Mouse (Mus musculus) 3134 (cell line): ENCODE data around the gene Ikzf5.
"Not testable (repeated sequence)": the region's sequence is repeated elsewhere in the genome, so short reads cannot be mapped to it uniquely, and the experiment has no call there.

Experiments
- DNase-seq: peaks from one replicate; pipeline ENCODE4 v3.0.0-alpha.2; 2011; ENCODE audit warnings: low spot score; ENCODE audit not compliant: insufficient read length; ENCODE audit errors: extremely low read depth

Gene Ikzf5

DNA sequence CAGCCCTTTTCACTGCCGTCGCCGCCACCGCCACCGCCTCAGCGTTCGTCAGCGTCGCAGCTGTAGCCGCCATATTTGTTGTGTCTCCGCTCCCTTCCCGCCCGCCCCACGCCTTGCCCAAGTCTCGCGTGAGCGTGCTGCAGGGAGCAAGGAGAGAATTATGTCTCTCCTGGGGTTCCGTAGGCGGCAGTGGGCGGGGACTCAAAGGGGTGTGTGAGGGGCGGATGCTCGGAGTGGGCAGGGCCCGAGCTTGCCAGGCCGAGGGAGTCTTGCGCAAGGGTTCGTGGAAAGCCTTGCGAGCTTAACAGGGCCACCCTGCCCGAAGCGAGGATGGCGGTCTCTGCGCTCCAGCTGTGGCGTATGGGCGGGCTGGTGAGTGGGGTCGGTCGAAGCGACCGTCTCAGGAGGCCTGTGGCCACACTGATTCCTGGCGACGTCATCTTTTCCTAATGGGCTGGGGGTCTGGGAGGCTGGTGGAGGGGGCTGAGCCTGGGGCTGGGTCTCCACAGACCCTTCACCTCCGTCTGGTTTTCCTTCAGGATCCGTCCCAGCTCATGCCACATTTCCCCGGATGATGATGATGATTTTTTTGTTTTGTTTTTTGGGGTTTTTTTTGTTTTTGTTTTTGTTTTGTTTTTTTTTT, at the start of gene Ikzf5, which contains the start of gene Acadsb:
Gene Ikzf5 (minus strand): TSS at position 106 of the 643 bp plus-strand sequence.
Gene Acadsb (plus strand): TSS at position 186 of the 643 bp plus-strand sequence.
- DNase-seq = peak; percentile 97

DNA sequence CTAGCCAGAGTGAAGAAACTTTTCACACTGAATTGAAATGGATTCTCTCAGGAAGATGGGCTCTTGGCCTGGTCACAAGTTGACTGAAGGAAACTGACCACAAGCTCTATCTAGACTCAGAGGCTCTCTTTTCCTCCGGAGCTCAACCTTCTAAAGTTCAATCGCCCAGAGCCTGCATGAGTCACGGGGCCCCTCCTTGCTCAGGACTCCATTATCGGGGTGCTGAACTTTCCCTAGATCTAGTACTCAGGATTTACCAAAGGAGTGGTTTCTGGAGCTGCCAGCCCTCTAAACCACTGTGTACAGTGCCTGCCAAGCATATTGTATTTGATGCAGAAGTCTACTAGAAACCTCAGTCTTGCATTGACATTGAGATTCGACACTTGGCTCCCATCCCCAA, 46.4 kb upstream of the Ikzf5 start:
- no peak for DNase-seq

DNA sequence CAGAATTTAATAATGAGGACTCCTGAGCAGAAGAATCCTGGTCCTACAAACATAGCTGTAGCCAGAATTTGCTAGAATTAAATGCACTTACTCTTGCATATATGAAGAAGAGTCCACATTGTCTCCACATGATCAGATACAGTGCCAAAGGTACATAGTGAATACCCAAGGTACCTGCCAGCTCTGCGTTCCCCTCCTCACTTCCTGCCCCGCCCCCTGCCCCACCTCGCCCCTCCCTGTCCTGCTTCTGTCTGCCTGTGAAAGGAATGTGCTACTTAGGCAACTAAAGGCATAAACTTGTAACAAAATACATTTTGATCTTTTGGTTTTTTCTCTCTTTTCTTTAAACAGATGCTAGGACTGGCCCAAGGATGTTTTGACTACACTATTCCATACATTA, 26.7 kb upstream of the Ikzf5 start:
- no peak for DNase-seq

DNA sequence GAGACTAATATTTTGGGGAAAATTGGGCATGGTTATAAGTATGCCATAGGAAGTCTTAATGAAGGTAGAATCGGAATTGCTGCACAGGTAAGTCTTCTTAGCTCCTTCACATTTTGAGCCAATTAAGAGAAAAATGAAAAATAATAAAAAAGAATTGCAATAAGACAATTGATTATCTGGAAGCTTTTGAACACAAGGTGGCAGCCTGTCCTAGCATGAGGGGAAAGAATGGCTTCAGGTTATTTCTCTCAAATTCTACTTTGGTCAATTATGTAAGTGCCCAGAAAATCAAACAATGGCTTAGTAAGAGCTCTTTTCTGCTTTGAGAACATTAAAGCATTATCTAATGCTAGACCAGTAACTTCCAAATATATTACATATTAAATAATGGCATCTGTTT, 24.0 kb upstream of the Ikzf5 start:
- no peak for DNase-seq

DNA sequence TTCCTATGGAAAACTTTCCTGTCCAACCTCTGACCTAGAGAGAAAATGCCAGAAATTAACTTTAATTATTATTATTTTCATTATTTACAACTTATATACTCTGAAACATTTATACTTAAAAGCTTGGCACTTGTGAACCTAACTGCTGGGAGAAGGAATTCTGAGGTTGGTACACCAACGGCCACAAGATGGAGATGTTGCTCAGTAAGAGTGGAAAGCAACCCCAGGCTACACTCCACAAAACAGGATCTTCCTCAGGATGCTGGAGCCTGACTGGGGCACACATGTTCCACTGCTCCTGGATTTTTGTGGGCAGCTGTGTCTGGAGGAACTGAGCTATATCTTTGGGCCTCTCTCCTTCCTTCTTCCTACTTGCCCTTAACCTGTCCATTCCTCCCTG, 21.9 kb upstream of the Ikzf5 start:
- DNase-seq = no peak

DNA sequence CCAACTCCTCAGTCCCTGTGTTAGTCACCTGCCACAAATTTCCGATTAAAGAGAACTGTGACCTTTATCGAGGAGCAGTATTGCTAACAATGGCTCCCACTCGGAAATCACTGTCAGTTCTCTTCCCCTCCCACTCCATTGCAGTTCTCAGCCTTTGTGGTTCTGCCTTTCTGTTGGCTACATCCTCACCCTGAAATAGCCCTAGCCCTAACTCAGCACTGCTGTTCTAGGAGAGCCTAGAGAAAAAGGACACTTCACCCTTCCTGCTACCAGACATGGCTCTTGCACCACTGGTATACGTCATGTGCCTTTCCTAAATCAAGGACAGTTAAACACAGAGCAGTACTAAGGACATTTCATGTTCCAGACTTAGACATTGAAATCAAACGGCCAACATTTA, 17.0 kb upstream of the Ikzf5 start:
- no peak for DNase-seq

DNA sequence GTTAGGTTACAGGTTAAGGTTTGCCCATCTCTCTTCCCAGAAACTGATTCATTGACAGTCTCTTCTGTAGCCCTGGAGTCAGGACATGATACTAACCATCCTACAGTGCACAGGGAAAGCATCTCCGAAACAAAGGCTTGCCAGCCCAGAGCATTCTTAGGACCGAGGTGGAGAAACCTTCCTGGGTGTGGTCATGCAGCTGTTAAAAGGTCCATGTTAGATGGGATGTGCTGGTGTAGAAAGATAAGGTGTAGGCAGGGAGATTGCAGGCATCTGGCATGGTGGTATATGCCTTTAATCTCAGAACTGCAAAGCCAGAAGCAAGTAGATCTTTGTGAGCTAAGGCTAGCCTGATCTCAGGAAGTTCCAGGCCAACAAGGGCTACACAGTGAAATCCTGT, 14.6 kb upstream of the Ikzf5 start:
- DNase-seq = no peak

DNA sequence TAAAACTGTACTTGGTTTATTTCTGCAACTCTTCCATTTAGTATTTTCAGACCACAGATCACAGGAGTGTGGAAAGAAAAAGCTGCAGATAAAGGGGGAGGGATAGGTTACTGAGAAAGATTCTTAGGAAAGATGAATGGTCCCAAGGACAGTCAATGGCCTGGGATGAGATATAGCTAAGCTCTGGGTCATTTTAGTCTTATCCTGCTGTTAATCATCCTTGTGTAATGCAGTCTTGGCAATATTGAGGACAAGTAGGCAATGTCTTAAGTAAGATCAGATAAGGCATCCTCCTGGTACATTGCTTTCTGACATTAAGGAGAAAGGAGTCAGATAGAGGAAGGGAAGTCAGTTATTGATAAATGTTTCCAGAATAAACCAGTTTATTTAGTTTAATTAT, 7.3 kb upstream of the Ikzf5 start:
- DNase-seq = no peak

DNA sequence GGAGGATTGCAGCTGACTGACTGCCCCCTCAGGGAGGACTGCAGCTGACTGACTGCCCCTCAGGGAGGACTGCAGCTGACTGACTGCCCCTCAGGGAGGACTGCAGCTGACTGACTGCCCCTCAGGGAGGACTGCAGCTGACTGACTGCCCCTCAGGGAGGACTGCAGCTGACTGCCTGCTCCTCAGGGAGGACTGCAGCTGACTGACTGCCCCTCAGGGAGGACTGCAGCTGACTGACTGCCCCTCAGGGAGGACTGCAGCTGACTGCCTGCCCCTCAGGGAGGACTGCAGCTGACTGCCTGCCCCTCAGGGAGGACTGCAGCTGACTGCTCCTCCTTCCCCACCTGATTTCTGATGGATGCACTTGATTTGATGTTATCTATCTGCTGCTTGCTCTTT, 6.4 kb upstream of the Ikzf5 start:
- DNase-seq = not testable (repeated sequence)

DNA sequence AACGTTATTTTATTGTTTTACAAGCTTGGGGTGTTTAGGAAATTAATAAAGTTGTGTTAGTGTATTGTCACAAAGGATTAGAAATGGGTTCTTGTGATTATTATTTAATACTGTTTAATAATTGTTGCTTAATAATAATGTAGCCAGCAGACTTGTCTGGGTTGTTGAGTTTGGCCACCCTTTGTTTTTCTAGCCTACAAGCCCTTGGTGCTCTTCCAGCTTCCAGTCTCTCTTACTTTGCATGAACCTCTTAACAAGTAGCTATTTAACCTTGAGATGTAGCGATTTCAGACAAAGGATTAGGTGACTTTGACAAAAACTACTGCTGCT, 1.6 kb upstream of the Ikzf5 start:
- no peak for DNase-seq

DNA sequence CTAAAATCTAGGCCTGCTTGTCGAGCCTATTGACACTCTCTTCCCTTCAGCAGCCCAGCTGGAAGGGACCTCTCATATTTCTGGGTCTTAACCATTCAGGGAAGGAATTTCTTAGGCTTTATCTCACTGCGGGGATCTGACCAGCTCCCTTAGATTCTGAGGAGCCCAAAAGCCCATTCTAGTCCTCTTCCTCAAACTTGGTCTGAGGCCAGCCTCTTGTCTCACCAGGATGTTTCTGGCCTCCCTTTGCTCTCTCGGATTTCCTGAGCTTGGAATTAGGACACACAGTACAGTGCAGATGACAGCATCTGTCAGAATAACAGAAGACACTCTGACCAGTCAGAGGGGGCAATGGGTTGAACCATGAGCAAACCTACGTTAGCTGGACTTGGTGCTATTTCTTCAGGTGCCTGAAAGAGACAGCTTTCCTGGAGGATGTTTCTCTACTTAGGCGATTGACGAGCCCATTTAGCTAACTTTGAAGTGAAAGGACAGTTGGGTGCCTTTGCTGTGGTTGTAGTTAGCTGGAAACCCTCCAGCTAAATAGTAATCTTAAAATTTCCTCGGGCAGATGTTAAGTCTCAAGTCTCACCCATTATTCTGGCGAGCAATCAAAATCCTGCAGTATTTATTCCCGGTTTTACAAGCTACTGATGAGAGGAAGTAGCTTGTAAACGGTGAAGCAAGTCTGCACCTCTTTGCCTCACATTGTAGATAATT, 1.1 kb upstream of the Ikzf5 start:
- DNase-seq = peak; percentile 13

DNA sequence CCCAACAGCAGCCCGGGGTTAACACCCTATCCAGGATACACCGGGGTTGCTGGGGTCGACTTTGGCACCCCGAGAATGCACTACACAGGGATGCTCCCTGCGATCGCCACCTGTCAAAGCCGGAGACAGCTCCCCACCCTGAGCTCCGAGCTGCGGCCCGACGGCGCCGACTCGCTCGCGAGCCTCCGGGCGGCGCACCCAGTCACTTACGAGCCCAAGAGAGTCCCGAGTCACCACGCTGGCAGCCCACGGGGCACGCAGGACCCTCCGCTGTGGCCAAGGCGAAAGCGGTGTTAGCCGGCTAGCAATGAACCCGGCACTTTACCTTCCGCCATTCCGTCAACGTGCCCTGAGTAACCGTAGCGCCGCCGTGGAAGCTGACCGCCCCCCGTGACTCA, 334 bp downstream of the Ikzf5 start:
- DNase-seq = no peak

DNA sequence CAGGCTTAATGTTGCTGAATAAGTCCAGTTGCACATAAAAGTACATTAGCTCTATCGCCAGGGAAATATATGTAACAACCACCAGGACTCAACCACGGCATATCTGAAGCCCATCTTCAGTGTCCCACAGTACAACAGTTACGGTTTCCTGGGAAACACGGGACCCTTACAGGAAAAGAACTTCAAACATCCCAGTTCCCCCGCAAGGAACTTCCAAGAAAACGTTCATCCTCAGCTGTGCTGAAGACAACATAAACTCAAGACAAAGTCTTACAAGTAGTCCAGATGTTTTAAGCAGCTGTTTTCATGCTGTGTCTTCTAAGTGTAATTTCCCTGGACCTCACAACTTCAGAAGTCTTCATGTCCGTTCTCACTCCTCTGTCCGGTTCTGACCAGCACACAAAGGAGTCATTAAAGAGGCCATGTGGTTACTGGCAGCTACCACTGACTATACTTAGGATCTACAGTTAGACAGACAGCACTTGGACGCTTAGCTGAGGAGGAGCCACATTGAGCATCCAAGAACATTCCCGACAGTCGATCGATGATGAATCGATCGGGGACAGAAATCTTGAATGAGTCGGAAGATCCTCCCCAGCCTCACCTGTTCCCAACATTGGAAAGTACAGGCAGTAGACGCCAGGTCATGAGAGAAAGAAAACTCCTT, 867 bp downstream of the Ikzf5 start:
- DNase-seq = peak; percentile 9

DNA sequence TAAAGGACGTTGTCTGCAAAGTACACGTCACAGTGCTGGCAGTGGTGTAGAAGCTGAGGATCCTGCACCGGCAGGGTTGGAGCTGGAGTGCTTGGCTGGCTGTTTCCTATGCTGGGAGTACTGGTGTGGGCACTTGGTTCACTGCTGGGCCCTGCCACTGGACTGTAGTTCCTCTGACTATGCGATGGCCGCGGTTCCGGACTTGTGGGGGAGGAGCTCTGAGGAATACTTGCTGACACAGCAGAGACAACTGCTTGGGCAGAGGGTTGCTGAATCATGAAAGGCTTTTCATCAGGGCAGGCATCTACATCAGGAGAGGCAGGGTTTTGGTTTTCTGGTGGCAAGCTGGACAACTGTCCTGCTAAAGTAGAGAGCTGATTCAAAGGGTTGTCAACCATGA, 18.6 kb downstream of the Ikzf5 start:
- DNase-seq = not testable (repeated sequence)

DNA sequence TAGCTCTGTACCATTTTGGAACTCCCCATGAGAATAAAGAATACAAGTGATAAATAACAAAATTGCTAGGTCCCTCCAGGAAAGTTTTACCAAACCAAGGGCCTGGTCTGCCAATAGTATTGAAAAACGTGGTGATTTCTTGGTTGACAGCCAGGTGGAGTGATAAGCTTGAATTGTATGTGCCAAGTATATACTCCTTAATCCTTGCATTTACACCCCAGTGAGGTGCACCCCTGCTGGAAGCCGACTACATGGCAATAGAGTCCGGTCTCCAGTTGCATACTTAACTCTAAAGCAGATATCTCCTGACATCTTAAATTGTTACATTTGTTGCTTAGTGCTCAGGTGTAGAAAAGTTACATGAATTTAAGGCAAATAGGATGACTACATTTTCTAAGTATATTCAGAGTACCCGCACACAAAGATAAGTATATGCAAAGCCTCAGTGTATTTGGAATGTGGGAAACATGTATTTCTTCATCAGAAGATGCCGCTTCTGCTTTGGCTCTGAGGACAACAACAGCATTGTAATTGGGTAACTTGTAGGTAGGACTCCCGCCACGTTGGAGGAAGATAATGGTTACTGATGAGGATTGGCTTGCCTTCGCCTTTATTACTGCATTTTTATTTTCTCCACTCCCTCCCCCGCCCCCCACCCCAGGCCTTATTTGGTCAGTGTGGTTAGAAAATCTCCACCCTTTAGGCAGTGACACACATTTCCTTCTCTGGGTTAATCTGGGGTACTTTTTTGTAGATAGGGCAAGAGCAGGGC, 38.3 kb downstream of the Ikzf5 start:
- DNase-seq = no peak

DNA sequence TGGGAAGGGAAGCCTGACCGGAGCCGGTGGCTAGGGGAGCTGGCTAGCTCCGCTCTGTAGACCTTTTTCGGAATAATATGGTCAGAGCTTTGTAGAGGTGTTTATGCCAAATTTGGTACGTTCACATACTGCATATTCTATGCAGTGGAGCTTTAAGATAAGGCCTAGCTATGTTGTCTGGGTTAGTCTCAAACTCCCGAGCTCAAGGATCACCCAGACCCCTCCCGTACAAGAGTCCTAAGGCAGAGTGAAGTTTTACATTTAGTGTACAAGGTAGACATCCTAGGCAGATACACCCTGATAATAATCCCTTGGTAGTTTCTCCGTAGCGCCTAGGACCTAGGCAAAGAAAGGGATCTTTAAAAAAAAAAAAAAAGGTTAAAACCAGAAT, 38.9 kb downstream of the Ikzf5 start:
- DNase-seq = no peak

DNA sequence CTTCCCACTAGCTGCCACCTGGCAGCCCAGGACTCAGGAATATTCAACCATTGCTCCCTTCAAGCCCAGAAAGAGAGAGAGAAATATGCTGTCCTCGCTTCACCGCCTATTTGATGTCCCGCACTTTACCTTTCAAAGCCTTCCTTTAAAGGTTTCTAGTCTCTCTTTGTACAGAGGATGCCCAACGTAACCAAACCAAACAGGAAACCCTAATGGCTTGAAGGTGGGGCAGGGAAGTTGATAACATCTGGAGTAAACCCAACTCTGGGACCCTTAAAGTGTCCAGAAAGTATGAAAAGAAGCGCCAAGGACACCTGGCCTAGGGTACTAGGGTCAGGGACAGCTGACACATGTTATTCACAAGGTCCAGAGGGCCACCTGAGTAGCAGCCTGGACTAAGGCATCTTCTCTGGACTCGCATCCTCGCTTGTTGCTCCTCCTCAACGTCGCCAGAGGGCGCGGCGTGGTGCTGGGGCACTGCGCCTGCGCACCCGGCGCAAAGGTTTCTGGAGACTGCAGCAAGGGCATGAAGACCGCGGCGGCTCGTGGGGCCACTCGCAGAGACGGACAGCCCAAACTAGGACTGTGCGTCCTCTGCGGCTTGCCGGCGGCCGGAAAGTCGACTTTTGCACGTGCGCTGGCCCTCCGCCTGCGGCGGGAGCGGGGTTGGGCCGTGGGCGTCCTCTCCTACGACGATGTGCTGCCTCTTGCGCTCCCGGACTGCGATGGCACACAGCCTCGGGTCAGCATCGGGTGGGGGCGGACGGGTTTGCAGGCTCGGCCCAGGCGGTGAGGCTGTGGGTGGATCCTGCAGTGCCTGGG, 39.5 kb downstream of the Ikzf5 start, which contains the start of gene Pstk:
Gene Pstk (plus strand): TSS at position 494 of the 822 bp plus-strand sequence.
- peak; percentile 95 for DNase-seq

DNA sequence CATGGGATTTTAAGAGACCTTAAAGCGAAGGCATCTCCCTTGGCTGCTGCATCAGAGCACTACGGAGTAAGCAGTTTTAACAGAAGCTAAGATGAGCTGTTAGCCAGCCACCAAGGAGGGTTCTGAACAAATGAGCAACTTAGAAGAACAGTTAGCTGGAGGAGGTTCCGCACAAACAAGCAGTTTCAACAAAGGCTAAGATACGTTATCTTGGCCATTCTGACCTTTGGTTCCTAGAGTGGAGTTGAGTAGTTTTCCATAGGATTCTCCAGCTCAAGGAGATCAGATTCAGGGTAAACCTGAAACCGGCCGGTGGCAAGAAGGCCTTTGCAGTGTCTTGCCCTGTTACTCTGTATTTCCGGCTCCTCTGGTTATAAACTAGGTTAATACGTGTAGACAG, 46.2 kb downstream of the Ikzf5 start:
- no peak for DNase-seq

DNA sequence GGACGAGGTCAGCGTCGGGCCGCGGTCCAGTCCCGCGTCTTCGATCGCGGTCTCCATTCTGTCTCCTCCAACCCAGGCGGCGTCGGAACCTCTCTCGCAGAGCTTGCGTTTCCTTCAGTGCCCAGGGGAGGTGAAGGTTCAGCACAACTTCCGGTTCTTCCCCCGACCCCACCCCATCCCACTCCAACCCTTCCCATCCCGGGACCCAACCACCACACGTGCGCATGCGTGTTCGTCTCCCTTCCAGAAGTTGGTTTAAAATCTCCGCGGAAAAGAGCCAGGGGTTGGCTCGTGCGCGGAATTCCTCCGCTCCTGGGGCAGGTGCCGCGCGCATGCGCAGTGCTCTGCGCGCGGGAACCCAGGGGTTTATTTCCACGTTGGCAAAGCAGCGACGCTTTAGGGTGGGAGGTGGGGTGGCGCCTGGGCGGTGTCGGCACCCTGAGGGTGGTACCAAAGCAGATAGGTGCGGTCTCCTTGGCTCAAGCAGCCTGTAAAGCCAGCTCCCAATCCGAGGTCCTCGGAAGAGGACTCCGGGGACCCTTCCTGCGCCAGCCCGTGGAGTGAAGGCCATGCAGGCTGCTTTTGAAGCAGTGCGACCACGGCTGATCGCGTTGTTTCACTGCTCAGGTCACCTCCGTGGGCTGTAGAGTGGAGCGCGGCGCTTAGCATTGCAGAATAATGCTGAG, 47.6 kb downstream of the Ikzf5 start, which contains the start of gene 2310057M21Rik:
Gene 2310057M21Rik (minus strand): TSS at position 145 of the 686 bp plus-strand sequence.
- DNase-seq = peak; percentile 93

DNA sequence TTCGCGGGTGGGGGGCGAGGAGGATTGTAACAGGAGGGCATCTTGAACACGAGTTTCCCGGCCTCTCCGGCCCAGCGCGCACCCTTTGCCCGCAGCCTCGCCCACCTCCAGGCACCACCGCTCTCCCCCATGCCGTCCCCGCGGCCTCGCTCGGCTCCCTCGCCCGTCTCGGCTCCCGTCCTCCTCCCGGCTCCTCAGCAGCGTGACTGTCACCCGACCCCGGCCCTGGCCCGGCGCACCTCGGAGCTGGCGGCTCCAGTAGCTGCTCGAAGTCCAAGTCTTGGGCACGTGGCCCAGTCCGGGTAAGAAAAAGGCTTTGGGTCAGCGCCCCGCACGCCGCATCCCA, 48.1 kb downstream of the Ikzf5 start:
- no peak for DNase-seq
